Mouse (Mus musculus) neural tube, embryonic 12.5 days (tissue): ENCODE data around the gene Pla2g12b. TPM values are rescaled to one million over a fixed set of nuclear protein-coding genes. Genes with fewer than 3 reads are reported as not detected.

Experiments used
- ATAC-seq: fragments of 200-750 bp; cut with Nextera tagmentation; 2 replicates; pipeline ENCODE4 v1.8.0; 2017; ENCODE audit warnings: low read depth, mild to moderate bottlenecking, moderate TSS enrichment, moderate library complexity; ENCODE audit not compliant: low FRiP score
- H3K27ac ChIP-seq: fragments of 300-500 bp; sonication (generic); 2 replicates; pipeline ENCODE4 v1.5.1; 2016
- H3K27me3 ChIP-seq: fragments of 300-500 bp; sonication (generic); replicated peaks from 2 replicates; pipeline ENCODE4 v1.6.1; 2016; ENCODE audit warnings: mild to moderate bottlenecking
- H3K36me3 ChIP-seq: fragments of 300-500 bp; sonication (generic); 2 replicates; pipeline ENCODE4 v1.6.1; 2016; ENCODE audit warnings: mild to moderate bottlenecking
- H3K4me1 ChIP-seq: fragments of 300-500 bp; sonication (generic); 2 replicates; pipeline ENCODE4 v1.6.1; 2016
- H3K4me2 ChIP-seq: fragments of 300-500 bp; sonication (generic); replicated peaks from 2 replicates; pipeline ENCODE4 v1.6.1; 2016; ENCODE audit warnings: mild to moderate bottlenecking
- H3K4me3 ChIP-seq: fragments of 300-500 bp; sonication (generic); 2 replicates; pipeline ENCODE4 v1.5.1; 2016
- H3K9ac ChIP-seq: fragments of 300-500 bp; sonication (generic); 2 replicates; pipeline ENCODE4 v1.6.1; 2016; ENCODE audit warnings: mild to moderate bottlenecking
- H3K9me3 ChIP-seq: fragments of 300-500 bp; sonication (generic); 2 replicates; pipeline ENCODE4 v1.6.1; 2016; ENCODE audit warnings: mild to moderate bottlenecking
- WGBS: fragments of 180-500 bp; shearing (Covaris S2); methylation state at CpG from one replicate; pipeline ENCODE4 v1.1.7; 2016; 5-methylcytosine and 5-hydroxymethylcytosine counted together
- polyA plus RNA-seq: library from polyadenylated mRNA; unstranded; fragments of >200 nt; fragmentation: Nextera tagmentation; extraction: Ambion mirVana; gene quantifications from 2 replicates; pipeline ENCODE4 v1.2.1, GENCODE M21; 2016

The Pla2g12b gene
- polyA plus RNA-seq, 1 experiment from 2014 or later: not detected

- no peak for ATAC-seq
Measured at GRCm38 (mm10) chr10:59419516-59419915, 16.1 kb downstream of the Pla2g12b start.

GRCm38 (mm10) chr10:59424453-59424852 lies 21.0 kb downstream of the Pla2g12b start:
- no peak overlapping the region for H3K27ac ChIP-seq
- no peak overlapping the region for H3K4me2 ChIP-seq
- 77% methylated on average over 3 of the region's 3 CpGs for WGBS
- ATAC-seq: no peak
- no peak overlapping the region for H3K4me3 ChIP-seq
- 0 out of 2 replicates have a peak, but pooled peaks cover 2% of the 10 kb centered on the region for H3K4me1 ChIP-seq
- H3K36me3 ChIP-seq: no peaks in the 10 kb centered on the region
- H3K9ac ChIP-seq: no peak overlapping the region
- no peaks in the 10 kb centered on the region for H3K9me3 ChIP-seq
- no peaks in the 10 kb centered on the region for H3K27me3 ChIP-seq

More at GRCm38 (mm10) chr10:59419516-59419915, 16.1 kb downstream of the Pla2g12b start:
- Histone ChIP-seq H3K36me3 (no peaks in the 10 kb centered on the region), H3K9me3 (no peaks in the 10 kb centered on the region), H3K4me3 (no peak overlapping the region), H3K4me2 (no peak overlapping the region), H3K27ac (no peak overlapping the region), H3K9ac (no peak overlapping the region), H3K27me3 (no peaks in the 10 kb centered on the region), H3K4me1 (no peaks in the 10 kb centered on the region)
- WGBS: 92% methylated on average over 4 of the region's 4 CpGs

GRCm38 (mm10) chr10:59425369-59425768 lies 21.9 kb downstream of the Pla2g12b start:
- no peak overlapping the region for H3K9ac ChIP-seq
- H3K36me3 ChIP-seq: no peaks in the 10 kb centered on the region
- H3K4me1 ChIP-seq: peaks cover 9% of the 10 kb centered on the region; the same call in 1 of the 2 replicates
- H3K27ac ChIP-seq: no peak overlapping the region
- WGBS: 88% methylated on average over 7 of the region's 7 CpGs
- no peak overlapping the region for H3K4me2 ChIP-seq
- H3K4me3 ChIP-seq: no peak overlapping the region
- H3K9me3 ChIP-seq: no peaks in the 10 kb centered on the region
- ATAC-seq: no peak
- no peaks in the 10 kb centered on the region for H3K27me3 ChIP-seq

GRCm38 (mm10) chr10:59426371-59426770 lies 22.9 kb downstream of the Pla2g12b start:
- peaks cover 9% of the 10 kb centered on the region; the same call in 1 of the 2 replicates for H3K4me1 ChIP-seq
- ATAC-seq: no peak
- H3K36me3 ChIP-seq: no peaks in the 10 kb centered on the region
- 76% methylated on average over 3 of the region's 4 CpGs for WGBS
- no peak overlapping the region for H3K4me3 ChIP-seq
- no peak overlapping the region for H3K27ac ChIP-seq
- no peak overlapping the region for H3K4me2 ChIP-seq
- H3K27me3 ChIP-seq: no peaks in the 10 kb centered on the region
- H3K9me3 ChIP-seq: no peaks in the 10 kb centered on the region
- H3K9ac ChIP-seq: no peak overlapping the region

- Histone ChIP-seq H3K4me2 (no peak overlapping the region), H3K27me3 (no peaks in the 10 kb centered on the region), H3K4me1 (peaks cover 9% of the 10 kb centered on the region; the same call in 1 of the 2 replicates), H3K36me3 (no peaks in the 10 kb centered on the region), H3K9me3 (no peaks in the 10 kb centered on the region), H3K9ac (no peak overlapping the region), H3K27ac (no peak overlapping the region), H3K4me3 (no peak overlapping the region)
- ATAC-seq: no peak
- 73% methylated on average over 16 of the region's 16 CpGs for WGBS
Measured at GRCm38 (mm10) chr10:59429448-59430135, 26.1 kb downstream of the Pla2g12b start.

DNA sequence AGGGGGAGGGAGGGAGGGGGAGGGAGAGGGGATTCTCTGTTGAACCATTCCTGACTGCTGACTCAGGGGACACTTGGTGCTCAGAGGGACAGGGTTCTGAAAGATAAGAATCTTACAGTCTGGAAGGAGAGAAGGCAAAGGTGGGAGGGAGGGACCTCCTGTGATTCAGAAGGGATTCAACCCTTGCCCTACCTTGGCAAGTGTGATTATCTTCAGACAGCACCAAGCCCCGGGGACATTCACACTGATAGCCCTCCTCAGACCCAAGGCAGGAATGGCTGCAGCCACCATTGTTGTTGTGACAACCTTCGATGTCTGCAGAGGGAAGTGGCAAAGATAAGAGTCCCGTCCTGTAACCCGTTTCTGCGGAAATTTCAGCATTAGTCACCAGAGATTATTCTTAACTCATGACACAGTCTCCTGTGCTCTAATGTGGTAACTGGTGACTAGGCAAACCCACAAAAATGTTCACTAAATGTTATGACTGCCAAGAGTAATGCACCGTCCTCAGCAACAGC lies 27.3 kb downstream of the Pla2g12b start:
- Histone ChIP-seq H3K4me2 (no peak overlapping the region), H3K36me3 (no peaks in the 10 kb centered on the region), H3K27ac (no peak overlapping the region), H3K4me3 (no peak overlapping the region), H3K9me3 (no peaks in the 10 kb centered on the region), H3K9ac (no peak overlapping the region), H3K27me3 (no peaks in the 10 kb centered on the region), H3K4me1 (peaks cover 9% of the 10 kb centered on the region; the same call in 1 of the 2 replicates)
- WGBS: 80% methylated on average over 6 of the region's 6 CpGs
- no peak for ATAC-seq

DNA sequence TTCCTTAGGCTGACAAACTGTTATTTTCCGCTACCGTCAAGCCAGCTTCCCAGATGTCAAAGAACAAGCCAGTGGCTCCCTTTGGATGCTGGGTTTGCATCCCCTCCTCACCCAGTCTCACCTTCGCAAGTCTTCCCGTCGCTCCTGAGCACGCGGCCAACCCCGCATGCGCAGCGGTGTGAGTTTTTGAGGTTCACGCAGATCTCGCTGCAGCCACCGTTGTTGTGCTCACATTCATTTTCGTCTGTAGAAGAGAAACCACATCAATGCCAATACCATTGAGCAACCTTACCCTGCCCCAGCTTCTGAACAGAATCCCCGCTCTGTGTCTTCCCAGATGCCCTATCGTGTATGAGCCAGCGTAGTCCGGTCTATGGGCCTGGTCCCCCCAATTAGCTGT lies 32.3 kb downstream of the Pla2g12b start:
- no peak overlapping the region for H3K27ac ChIP-seq
- ATAC-seq: no peak
- no peak overlapping the region for H3K9ac ChIP-seq
- 96% methylated on average over 18 of the region's 18 CpGs for WGBS
- H3K9me3 ChIP-seq: no peaks in the 10 kb centered on the region
- no peak overlapping the region for H3K4me3 ChIP-seq
- H3K36me3 ChIP-seq: no peaks in the 10 kb centered on the region
- no peak overlapping the region for H3K4me2 ChIP-seq
- H3K27me3 ChIP-seq: no peaks in the 10 kb centered on the region
- no peaks in the 10 kb centered on the region for H3K4me1 ChIP-seq

DNA sequence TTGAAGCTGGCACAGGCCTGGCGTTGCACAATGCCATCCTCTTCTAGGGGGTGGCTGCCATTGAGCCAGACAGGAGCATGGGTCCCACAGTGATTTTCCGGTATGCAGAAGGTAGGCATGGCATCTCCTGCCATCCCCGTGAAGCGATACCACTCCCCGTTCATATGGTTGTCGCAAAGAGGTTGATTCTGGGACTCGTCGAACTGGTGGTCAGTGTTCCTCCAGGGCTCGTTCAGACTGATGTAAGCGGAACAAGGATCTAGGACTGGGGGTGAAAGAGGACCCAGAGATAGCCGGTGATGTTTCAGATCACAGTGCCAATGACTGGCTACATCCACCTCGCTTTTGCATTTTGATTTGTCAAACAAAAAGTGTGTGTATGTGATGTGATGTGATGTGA lies 35.2 kb downstream of the Pla2g12b start:
- no peak overlapping the region for H3K4me3 ChIP-seq
- H3K27me3 ChIP-seq: no peaks in the 10 kb centered on the region
- H3K9ac ChIP-seq: no peak overlapping the region
- no peaks in the 10 kb centered on the region for H3K4me1 ChIP-seq
- ATAC-seq: no peak
- no peak overlapping the region for H3K27ac ChIP-seq
- H3K4me2 ChIP-seq: no peak overlapping the region
- 93% methylated on average over 12 of the region's 12 CpGs for WGBS
- no peaks in the 10 kb centered on the region for H3K36me3 ChIP-seq
- no peaks in the 10 kb centered on the region for H3K9me3 ChIP-seq

DNA sequence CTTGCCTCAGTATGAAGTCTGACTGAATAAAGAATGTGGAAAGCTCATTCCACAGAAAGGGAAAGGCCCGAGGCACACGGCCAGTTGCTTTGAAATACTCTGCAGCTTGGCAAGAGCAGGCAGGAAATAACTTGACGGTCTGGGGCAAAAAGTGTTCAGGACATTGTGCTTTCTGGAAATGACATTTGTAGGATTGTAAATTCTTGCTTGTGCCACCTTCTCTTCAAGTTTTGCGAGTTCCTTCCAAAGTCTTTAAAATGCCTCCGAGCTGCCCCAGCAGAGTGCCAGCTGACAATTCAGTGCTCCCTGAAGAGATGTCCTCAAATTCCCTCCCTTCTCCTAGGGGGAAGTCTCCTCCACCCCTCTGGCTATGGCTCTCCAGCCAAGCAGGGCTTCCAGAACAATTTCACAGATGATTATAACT lies 36.1 kb downstream of the Pla2g12b start:
- Histone ChIP-seq H3K27me3 (no peaks in the 10 kb centered on the region), H3K9ac (no peak overlapping the region), H3K4me3 (no peak overlapping the region), H3K27ac (no peak overlapping the region), H3K4me1 (peaks cover 4% of the 10 kb centered on the region; the same call in 1 of the 2 replicates), H3K9me3 (no peaks in the 10 kb centered on the region), H3K36me3 (no peaks in the 10 kb centered on the region), H3K4me2 (no peak overlapping the region)
- 66% methylated on average over 5 of the region's 5 CpGs for WGBS
- ATAC-seq: no peak

GRCm38 (mm10) chr10:59440177-59440576 lies 36.7 kb downstream of the Pla2g12b start:
- Histone ChIP-seq H3K9me3 (no peaks in the 10 kb centered on the region), H3K27me3 (no peaks in the 10 kb centered on the region), H3K4me1 (peaks cover 9% of the 10 kb centered on the region; the same call in 1 of the 2 replicates), H3K4me3 (no peak overlapping the region), H3K9ac (no peak overlapping the region), H3K4me2 (no peak overlapping the region), H3K27ac (no peak overlapping the region), H3K36me3 (no peaks in the 10 kb centered on the region)
- WGBS: 73% methylated on average over 6 of the region's 6 CpGs
- no peak for ATAC-seq

GRCm38 (mm10) chr10:59441735-59442134 lies 38.3 kb downstream of the Pla2g12b start, which contains the start of gene Oit3:
TSS of gene Oit3 (minus strand) at chr10:59441778.
- Histone ChIP-seq H3K4me1 (peaks cover 9% of the 10 kb centered on the region; the same call in 1 of the 2 replicates), H3K4me3 (no peak within 1 kb of the TSS), H3K36me3 (no peaks in the 10 kb centered on the region), H3K27ac (no peak within 1 kb of the TSS), H3K4me2 (no peak within 1 kb of the TSS), H3K9me3 (no peaks in the 10 kb centered on the region), H3K9ac (no peak within 1 kb of the TSS), H3K27me3 (no peaks in the 10 kb centered on the region)
- WGBS: 88% methylated on average over 11 of the region's 11 CpGs
- no peak for ATAC-seq

- Histone ChIP-seq H3K4me2 (no peak overlapping the region), H3K9ac (no peak overlapping the region), H3K9me3 (no peaks in the 10 kb centered on the region), H3K36me3 (no peaks in the 10 kb centered on the region), H3K27me3 (no peaks in the 10 kb centered on the region), H3K27ac (no peak overlapping the region), H3K4me1 (peaks cover 9% of the 10 kb centered on the region; the same call in 1 of the 2 replicates), H3K4me3 (no peak overlapping the region)
- 15% methylated on average over 7 of the region's 7 CpGs for WGBS
- no peak for ATAC-seq
Measured at GRCm38 (mm10) chr10:59443212-59443611, 39.8 kb downstream of the Pla2g12b start.
